Mouse (Mus musculus) heart, postnatal 36 days (tissue): ENCODE data around the gene Fras1. TPM values are rescaled to one million over a fixed set of nuclear protein-coding genes. Genes with fewer than 3 reads are reported as not detected.

Experiments used
- DNase-seq, 2 experiments: peaks; one replicate each; pipeline ENCODE4 v3.0.0; 2021 to 2022
- intact Hi-C: fragments of 180-260 bp; cut with DNase I; formaldehyde crosslinking; loops from one replicate; pipeline ENCODE4 v1.15.1; 2025
- total RNA-seq, 2 experiments: library from RNA; stranded (reverse); gene quantifications; 2 replicates each; pipeline ENCODE4 v1.2.3; 2021

Gene Fras1
- total RNA-seq = 1 to 10 TPM; 1.3 to 1.5 TPM

- no peak for DNase-seq
- intact Hi-C loops = no loop called here
These were observed at the start of gene Fras1 for GRCm38 (mm10) chr5:96373567-96373985. Gene Fras1 (plus strand): TSS chr5:96373955.

DNA sequence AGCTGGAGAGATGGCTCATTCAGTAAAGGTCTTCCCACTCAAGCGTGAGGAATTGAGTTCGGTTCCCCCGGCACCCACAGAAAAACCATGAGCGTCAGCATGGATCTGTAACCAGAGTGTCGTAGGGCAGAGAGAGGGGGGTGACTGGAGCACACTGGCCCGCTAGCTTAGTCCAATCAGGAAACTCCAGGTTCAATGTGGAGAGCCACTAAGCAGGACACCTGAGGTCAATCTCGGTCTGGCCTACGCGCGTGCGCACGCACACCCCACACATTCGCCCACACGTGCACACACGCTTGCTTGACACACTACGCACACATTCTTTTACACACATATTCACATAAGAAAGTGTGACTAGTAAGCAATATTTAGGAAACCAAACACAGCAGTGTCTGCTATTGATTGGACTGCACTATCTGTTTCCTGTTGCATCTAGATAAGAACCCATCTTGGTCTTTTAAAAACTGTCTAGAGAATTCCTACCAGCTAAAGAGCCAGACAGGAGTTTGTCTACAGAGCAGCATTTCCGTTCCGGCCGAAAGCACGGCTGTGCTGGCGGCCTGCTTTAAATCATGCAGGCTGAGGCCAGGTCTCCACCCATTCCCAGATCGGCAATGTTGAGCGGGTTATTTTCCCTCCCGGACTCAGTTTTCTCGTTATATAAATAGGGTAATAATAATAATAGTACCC lies 42.6 kb upstream of the Fras1 start:
- DNase-seq = no peak
- intact Hi-C loops = loop anchor here (5.0 kb wide), 1 partner anchor 346 kb away; no protein-coding TSS in a partner anchor

DNA sequence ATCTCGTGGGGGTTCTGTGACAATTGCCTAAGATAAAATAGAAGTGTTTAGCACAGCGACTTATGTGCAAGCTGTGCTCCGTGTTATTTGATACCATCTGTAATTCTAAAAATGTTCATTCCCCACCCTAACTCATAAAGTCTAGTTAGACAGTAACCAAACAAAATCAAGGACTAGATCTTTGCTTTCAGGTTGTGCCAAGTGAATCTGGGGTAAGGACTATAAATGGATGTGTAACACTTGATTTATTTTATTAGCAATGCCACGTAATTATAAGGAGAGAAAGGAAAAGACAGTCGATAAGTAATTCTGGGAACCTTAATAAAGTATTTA lies 42.1 kb upstream of the Fras1 start:
- no peak for DNase-seq
- intact Hi-C loops = loop anchor here (5.0 kb wide), 1 partner anchor 346 kb away; no protein-coding TSS in a partner anchor

DNA sequence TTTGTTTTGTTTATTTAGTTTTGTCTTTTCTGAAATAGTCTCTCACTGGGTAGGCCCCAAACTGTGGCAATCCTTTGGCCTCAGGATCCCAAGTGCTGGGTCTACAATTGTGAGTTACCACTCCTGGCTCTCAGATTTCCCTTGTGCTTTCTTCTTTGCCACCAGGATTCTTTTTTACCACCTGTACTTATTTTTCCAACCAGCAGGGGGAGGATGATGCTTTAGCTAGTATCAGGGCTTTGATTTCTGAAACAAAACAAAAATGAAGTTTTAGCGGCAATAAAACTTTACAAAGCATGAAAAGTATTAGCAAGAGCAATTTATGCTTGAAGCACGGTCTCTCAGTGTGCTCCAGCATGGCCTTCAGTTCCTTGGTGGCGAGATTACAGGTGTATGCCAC lies 39.8 kb upstream of the Fras1 start:
- no peak for DNase-seq
- intact Hi-C loops = loop anchor here (1.0 to 5.0 kb wide), 2 partner anchors 343 to 434 kb away; no protein-coding TSS in a partner anchor

GRCm38 (mm10) chr5:96340564-96340963 lies 33.2 kb upstream of the Fras1 start:
- no peak for DNase-seq
- intact Hi-C loops = no loop called here

GRCm38 (mm10) chr5:96344983-96345382 lies 28.8 kb upstream of the Fras1 start:
- DNase-seq = no peak
- intact Hi-C loops = no loop called here

DNA sequence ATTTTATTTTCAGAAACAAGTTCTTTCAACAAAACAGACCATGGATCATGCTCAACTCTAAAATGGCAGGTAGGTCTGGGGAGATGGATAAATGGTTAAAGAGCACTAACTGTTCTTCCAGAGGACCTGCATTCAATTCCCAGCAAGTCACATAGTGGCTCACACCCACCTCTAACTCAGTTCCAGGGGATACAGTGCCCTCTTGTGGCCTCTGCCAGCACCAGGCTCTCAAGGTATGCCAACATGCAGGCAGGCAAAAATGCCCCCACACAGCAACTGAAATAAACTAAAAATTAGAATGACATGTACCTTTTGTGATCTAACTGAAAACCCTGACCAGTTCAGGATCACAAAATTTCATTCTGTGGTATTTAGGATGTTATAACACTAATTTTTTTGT lies 21.8 kb upstream of the Fras1 start:
- no peak for DNase-seq
- intact Hi-C loops = no loop called here

DNA sequence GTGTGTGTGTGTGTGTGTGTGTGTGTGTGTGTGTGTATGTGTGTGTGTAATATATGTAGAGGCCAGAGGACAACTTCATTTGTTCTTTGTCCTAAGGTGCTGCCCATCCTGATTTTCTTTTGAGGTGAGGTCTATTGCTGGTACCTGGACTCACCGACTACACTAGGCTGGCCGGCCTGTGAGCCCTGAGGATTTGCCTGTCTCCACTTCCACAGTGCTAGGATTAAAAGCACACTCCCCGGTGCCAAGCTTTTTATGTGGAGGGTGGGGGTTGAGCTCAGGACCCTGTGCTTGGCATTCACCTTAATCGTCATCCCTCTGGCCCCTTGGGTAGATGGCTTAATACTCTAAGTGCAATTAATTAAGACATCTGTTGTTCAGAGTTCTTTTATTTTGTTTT lies 9.8 kb upstream of the Fras1 start:
- intact Hi-C loops = no loop called here
- no peak for DNase-seq

- intact Hi-C loops = no loop called here
- no peak for DNase-seq
These were observed 8.2 kb upstream of the Fras1 start for GRCm38 (mm10) chr5:96365590-96365989.

DNA sequence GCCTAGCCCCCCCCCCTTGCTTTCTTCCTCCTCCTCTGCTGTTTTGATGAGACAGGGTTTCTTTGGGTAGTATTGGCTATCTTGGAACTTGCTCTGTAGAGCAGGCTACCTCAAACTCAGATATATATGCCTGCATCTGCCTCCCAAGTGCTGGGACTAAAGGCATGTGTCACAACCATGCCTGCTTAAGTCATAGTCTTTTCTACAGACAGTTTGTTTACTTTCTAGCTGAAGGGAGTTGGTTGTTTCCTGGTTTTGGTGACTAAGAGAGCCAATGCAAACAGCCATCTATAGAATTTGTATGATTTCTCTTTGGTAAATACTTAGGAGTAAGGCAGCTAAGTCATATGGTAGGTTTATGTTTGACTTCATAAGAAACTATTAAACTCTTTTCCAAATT lies 6.5 kb upstream of the Fras1 start:
- intact Hi-C loops = no loop called here
- DNase-seq = no peak

DNA sequence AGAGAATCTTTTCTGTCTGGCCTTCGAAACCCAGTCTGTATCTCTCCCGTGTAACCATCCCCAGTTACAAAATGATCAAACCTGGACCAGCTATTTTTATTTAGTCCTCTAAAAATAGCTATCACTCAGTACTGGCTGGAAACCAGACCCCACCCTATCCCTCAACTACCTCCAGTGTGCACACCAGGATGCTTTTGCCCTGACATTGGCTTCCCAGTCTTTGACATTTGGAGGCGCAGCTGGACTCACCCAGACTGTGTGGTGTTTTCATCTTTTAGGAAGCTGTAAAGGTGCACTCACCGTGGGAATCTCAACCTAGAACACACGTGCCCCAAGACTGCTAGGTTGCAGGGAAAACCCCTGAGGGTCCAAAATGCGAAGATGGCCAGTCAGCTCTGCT lies 649 bp upstream of the Fras1 start:
- intact Hi-C loops = no loop called here

DNA sequence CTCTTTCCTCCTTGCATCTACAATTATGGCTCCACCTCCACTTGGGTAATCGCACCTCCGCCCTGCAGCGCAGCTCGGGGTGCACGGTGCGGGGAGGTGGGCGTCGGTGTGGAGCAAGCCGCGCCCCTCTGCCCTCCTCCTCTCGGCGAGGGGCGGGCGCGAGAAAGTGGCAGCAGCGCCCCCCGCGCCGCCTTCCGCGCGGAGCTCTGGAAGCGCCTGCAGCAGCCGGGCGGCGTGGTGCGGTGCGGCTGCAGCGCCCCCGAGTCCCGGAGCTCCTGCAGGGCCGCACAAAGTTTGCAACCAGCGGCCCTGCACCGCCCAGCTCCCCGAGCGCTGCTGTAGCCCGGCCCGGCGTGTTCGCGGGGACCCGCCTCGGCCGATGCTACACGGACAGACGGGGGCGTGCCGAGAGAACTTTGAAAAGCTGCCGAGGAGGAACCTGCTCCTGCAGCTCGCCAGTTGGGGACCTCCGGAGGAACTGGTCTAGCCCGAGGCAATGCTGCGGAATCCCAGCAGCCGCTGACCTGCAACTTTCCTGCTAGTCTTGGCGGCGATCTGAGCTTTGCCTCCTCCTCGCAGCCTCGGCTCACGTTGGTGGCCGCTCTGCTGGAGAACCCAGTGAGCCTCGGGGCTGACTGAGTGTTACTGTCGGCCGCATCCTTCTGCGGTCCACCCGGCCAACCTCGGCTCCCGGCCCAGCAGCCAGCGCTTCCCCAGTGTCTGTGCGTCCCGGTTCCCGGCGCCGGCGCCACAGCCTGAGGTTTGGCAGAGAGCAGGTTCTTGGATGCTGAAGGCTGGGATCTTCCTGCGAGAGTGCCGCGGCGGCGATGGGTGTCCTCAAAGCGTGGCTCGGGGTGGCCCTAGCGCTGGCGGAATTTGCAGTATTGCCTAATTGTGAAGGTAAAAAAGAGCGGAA lies 489 bp downstream of the Fras1 start:
- intact Hi-C loops = no loop called here
- DNase-seq = peak; percentile 33 to 47

More for the DNA sequence above, 649 bp upstream of the Fras1 start:
- peak in 1 of 2 experiments; percentile 2 for DNase-seq

DNA sequence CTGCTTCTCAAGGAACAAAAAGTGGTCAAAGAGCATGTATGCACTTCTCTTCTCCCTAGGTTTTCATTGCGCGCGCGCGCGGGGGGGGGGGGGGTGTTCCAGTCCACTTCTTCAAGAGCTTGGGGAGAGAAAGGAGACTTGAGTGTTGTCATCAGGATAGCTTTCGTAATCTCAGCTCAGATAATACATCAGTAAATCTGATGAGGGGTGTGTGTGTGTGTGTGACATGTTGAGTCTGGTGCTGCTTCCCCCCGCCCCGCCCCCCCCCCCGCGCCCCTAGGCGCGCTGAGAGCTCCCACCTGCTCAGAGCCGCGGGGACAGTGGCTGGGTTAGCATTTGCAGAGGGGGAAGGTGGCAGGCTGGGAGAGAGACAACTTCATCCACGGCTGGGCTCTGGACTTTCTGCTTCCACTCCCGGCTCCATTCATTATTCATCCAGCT lies 1.7 kb downstream of the Fras1 start:
- DNase-seq = no peak
- intact Hi-C loops = no loop called here

DNA sequence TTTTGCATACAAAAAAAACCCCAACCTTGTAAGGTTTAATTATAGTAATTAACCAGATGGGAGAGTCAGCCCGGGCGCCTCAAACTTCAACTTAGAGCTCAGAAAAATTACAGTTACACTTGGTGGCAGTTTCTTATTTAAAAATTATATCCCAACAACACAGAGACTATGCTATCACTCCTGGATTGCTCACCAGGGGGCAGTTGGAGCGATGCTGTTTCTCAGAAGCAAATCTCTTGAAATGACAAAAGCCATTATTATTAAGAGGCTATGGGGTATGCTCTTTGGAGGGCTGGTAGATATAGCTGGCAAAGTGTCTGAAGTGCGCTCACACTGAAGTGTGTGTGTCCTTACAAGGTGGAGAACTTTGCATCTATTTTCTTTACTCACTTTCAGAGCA lies 2.5 kb downstream of the Fras1 start:
- intact Hi-C loops = no loop called here
- no peak for DNase-seq

- DNase-seq = no peak
- intact Hi-C loops = no loop called here
These were observed 12.6 kb downstream of the Fras1 start for GRCm38 (mm10) chr5:96386138-96386933.

GRCm38 (mm10) chr5:96388306-96388705 lies 14.6 kb downstream of the Fras1 start:
- intact Hi-C loops = no loop called here
- no peak for DNase-seq

GRCm38 (mm10) chr5:96389963-96390623 lies 16.3 kb downstream of the Fras1 start:
- no peak for DNase-seq
- intact Hi-C loops = no loop called here

DNA sequence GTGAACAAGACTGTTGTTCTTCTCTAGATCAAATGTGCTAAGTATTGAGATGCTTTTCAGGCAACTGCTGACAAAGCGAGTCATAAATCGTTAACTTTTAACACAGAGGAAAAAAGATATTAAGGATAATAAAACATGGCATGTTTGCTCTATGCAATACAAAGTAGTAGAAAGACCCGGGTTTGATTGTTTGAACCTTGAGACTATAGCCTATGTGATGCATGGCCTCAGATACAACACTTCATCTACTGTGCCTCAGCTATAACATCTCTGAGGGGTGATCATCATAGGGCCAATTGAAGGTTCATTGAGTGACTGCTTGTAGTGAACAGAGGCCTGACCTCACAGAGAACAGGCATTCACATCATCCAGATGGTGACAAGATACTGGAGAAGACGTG lies 17.3 kb downstream of the Fras1 start:
- no peak for DNase-seq
- intact Hi-C loops = no loop called here

- intact Hi-C loops = no loop called here
- no peak for DNase-seq
These were observed 21.2 kb downstream of the Fras1 start for GRCm38 (mm10) chr5:96394947-96395346.
